Comparison of ENCODE assay signal across 8 mouse cellular contexts in genomic region chr1:24587141-24587541, GRCm38 (mm10). TPM values are rescaled to one million over a fixed set of nuclear protein-coding genes. Genes with fewer than 3 reads are reported as not detected.
DNase-seq lines count a peak whose midpoint lies in the region; ATAC-seq lines count a peak whose summit lies in the region.

Gene Col19a1 (minus strand): TSS chr1:24587472.

- H3K27ac ChIP-seq in embryonic facial prominence, embryonic 14.5 days (replicated peaks; ENCODE audit: low read depth, low read length) = no peak within 1 kb of the TSS
- no peak within 1 kb of the TSS for H3K27ac ChIP-seq in hindbrain, embryonic 14.5 days
- H3K27ac ChIP-seq in limb, embryonic 15.5 days = no peak within 1 kb of the TSS

- peak; percentile 67; the same call in 1 of the 2 replicates for ATAC-seq in embryonic facial prominence, embryonic 14.5 days (ENCODE audit: low read depth)
- peak; percentile 68 for ATAC-seq in hindbrain, embryonic 14.5 days (ENCODE audit: low FRiP score)
- 0 out of 2 replicates have a peak, but pooled peaks have one; percentile 19 for ATAC-seq in limb, embryonic 15.5 days (ENCODE audit: insufficient number of reproducible peaks, low FRiP score, low TSS enrichment, low read depth)

- 2% methylated on average over 22 of the region's 22 CpGs for WGBS in embryonic facial prominence, embryonic 14.5 days
- WGBS in hindbrain, embryonic 14.5 days = 2% methylated on average over 22 of the region's 22 CpGs
- under 1% methylated on average over 22 of the region's 22 CpGs for WGBS in limb, embryonic 15.5 days

- peaks cover 66% of the 10 kb centered on the region for H3K27me3 ChIP-seq in embryonic facial prominence, embryonic 14.5 days (replicated peaks; ENCODE audit: control insufficient read depth, insufficient read depth, low read length)
- H3K27me3 ChIP-seq in hindbrain, embryonic 14.5 days (ENCODE audit: control insufficient read depth, insufficient read depth, low read length) = peaks cover 44% of the 10 kb centered on the region
- peaks cover 48% of the 10 kb centered on the region for H3K27me3 ChIP-seq in limb, embryonic 15.5 days

- peak; percentile 6 for DNase-seq in adrenal gland, postnatal 10 days
- no peak for DNase-seq in adrenal gland, postnatal 25 days
- DNase-seq in R1 (ENCODE audit: low read depth, low spot score) = peak; percentile 26
- peak; percentile 7 for DNase-seq in embryonic facial prominence, embryonic 14.5 days (ENCODE audit: low spot score)
- no peak for DNase-seq in hindbrain, embryonic 14.5 days (ENCODE audit: low spot score)
- DNase-seq in retina, postnatal 1 day = peak; percentile 58
- no peak for DNase-seq in adrenal gland, adult 18-20 months (ENCODE audit: low spot score in 2 of 2)

- H3K9ac ChIP-seq in embryonic facial prominence, embryonic 14.5 days (ENCODE audit: low read depth, low read length) = peak within 1 kb of the TSS; percentile 72
- H3K9ac ChIP-seq in hindbrain, embryonic 14.5 days = peak within 1 kb of the TSS; percentile 53
- peak within 1 kb of the TSS; percentile 71 for H3K9ac ChIP-seq in limb, embryonic 15.5 days

- H3K36me3 ChIP-seq in embryonic facial prominence, embryonic 14.5 days (ENCODE audit: control insufficient read depth, insufficient read depth, low read length) = no peaks in the 10 kb centered on the region
- no peaks in the 10 kb centered on the region for H3K36me3 ChIP-seq in hindbrain, embryonic 14.5 days (replicated peaks; ENCODE audit: control insufficient read depth, insufficient read depth)
- H3K36me3 ChIP-seq in limb, embryonic 15.5 days = no peaks in the 10 kb centered on the region

- H3K9me3 ChIP-seq in embryonic facial prominence, embryonic 14.5 days (ENCODE audit: control insufficient read depth, low read length) = no peaks in the 10 kb centered on the region
- no peaks in the 10 kb centered on the region for H3K9me3 ChIP-seq in hindbrain, embryonic 14.5 days (ENCODE audit: control insufficient read depth, low read length)
- no peaks in the 10 kb centered on the region for H3K9me3 ChIP-seq in limb, embryonic 15.5 days

- peaks cover 5% of the 10 kb centered on the region for H3K4me1 ChIP-seq in embryonic facial prominence, embryonic 14.5 days (ENCODE audit: control insufficient read depth, insufficient read depth, low read length)
- H3K4me1 ChIP-seq in hindbrain, embryonic 14.5 days (replicated peaks; ENCODE audit: control insufficient read depth, insufficient read depth, low read length) = no peaks in the 10 kb centered on the region
- peaks cover 15% of the 10 kb centered on the region for H3K4me1 ChIP-seq in limb, embryonic 15.5 days

- peak within 1 kb of the TSS; percentile 63 for H3K4me3 ChIP-seq in embryonic facial prominence, embryonic 14.5 days (ENCODE audit: low read depth, low read length)
- H3K4me3 ChIP-seq in hindbrain, embryonic 14.5 days (replicated peaks; ENCODE audit: low read length) = peak within 1 kb of the TSS; percentile 52
- peak within 1 kb of the TSS; percentile 57 for H3K4me3 ChIP-seq in limb, embryonic 15.5 days

- peak within 1 kb of the TSS; percentile 99 for H3K4me2 ChIP-seq in embryonic facial prominence, embryonic 14.5 days (ENCODE audit: low read depth, low read length)
- H3K4me2 ChIP-seq in hindbrain, embryonic 14.5 days (replicated peaks) = peak within 1 kb of the TSS; percentile 91
- H3K4me2 ChIP-seq in limb, embryonic 15.5 days = peak within 1 kb of the TSS; percentile 97

RNA-seq across cellular contexts. Expression of gene Col19a1, which starts in this region (rescaled TPM):
- total RNA-seq in adrenal gland, postnatal 10 days (2021) = under 1 TPM; 0.18 to 0.33 TPM
- not detected in 2 replicates for total RNA-seq in adrenal gland, postnatal 25 days (2021)
- polyA plus RNA-seq in embryonic facial prominence, embryonic 14.5 days (2014; fragmentation: Nextera tagmentation; extraction: Ambion mirVana) = 3.1 and 3.7 TPM in 2 replicates
- 1.7 and 1.8 TPM in 2 replicates for polyA plus RNA-seq in hindbrain, embryonic 14.5 days (2014; fragmentation: Nextera tagmentation; extraction: Ambion mirVana)
- 5.7 and 6.0 TPM in 2 replicates for polyA plus RNA-seq in limb, embryonic 15.5 days (2015; fragmentation: Nextera tagmentation; extraction: Ambion mirVana)
- total RNA-seq in adrenal gland, adult 18-20 months (2021) = under 1 TPM; 0.06 to 0.10 TPM

Comparison
In these comparisons a context has a peak if more than half of its experiments do, and no peak if none do; other contexts are left out.
1. Peak in DNase-seq in adrenal gland, postnatal 10 days; RNA of the gene not detected or under 1 TPM.
2. DNase-seq: peak in R1 (single experiment), embryonic facial prominence, embryonic 14.5 days (single experiment) and retina, postnatal 1 day (single experiment); none in adrenal gland, postnatal 25 days (single experiment), hindbrain, embryonic 14.5 days (single experiment) and adrenal gland, adult 18-20 months (0 of 2).
3. Peak in every context shown above with its lines, with median percentiles within 50 percentile points of each other: ATAC-seq, H3K4me2 ChIP-seq, H3K4me3 ChIP-seq and H3K9ac ChIP-seq.